Mouse (Mus musculus) liver, adult 2 months (tissue): ENCODE measurements around the gene Lrrn4cl.

ENCODE experiments used
- CTCF ChIP-seq: fragments of 200-500 bp; IDR thresholded peaks from 2 replicates; pipeline ENCODE4 v1.5.1; 2011; ENCODE audit warnings: low read depth, low read length, control low read depth
- POLR2A ChIP-seq: fragments of 200-500 bp; IDR thresholded peaks from 2 replicates; pipeline ENCODE4 v1.6.1; 2011; ENCODE audit warnings: low read length, control low read depth; ENCODE audit not compliant: insufficient read depth; ENCODE audit errors: extremely low read depth

DNA sequence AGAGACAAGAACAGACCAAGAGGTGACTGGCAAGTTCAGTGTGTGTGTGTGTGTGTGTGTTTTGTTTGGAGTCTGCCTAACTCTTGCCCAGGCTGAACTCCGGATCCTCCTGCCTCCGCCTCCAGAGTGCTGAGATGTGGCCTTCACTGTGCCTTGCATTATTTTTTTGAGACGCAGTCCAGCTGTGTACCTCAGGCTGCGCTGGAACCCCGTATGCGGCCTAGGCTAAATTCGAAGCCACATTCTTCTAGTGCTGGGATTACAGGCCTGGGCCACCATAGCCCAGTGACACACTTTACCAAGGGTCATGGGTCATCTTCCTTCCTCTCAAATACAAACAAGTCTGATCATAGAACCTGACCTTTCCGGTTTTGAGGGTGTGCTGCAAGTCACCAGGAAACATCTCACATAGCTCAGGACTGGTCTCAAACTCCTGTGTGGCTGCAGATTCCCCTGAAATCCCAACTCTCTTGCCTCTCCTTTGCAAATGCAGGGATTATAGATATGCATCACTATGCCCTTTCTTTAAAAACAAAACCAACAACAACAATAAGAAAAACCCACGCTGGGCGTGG lies 21.8 kb downstream of the Lrrn4cl start:
- TF ChIP-seq CTCF (no peak), POLR2A (no peak)
